Mouse (Mus musculus) kidney, adult 2 months (tissue): ENCODE measurements around the gene Clspn.

Experiments
- CTCF ChIP-seq: fragments of 200-500 bp; conservative IDR thresholded peaks from 2 replicates; pipeline ENCODE4 v1.5.1; 2011; ENCODE audit warnings: low read depth, mild to moderate bottlenecking, control low read depth, low read length, moderate library complexity, mixed read lengths; ENCODE audit not compliant: insufficient read depth, insufficient read length
- POLR2A ChIP-seq: fragments of 200-500 bp; IDR thresholded peaks from one replicate; pipeline ENCODE4 v1.6.1; 2011; ENCODE audit warnings: low read depth, low read length, control low read depth

DNA sequence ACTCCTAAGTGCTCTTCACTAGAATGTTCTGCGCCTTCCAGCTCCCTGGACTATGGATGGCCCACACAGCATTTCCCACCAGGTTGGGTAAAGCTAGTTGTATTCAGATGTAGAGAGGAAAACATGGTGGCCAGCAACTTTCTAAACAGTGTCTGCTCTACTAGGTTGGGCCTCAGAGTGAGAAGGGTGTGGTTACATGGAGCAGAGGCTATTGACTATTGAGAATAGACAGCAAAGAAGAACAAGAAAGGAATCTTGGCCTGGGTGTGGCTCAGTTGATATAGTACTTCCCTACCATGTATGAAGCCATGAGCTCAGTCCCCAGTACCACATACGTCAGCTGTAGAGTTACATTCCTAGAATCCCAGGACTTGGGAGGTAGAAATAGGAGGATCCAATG is 47.7 kb upstream of the Clspn start:
- TF ChIP-seq CTCF = no peak
- TF ChIP-seq POLR2A = no peak
